Mouse (Mus musculus) cortical plate, adult 2 months (tissue): ENCODE data around the gene Bricd5. TPM values are rescaled to one million over a fixed set of nuclear protein-coding genes. Genes with fewer than 3 reads are reported as not detected.

Source experiments
- H3K27ac ChIP-seq: fragments of 200-500 bp; 2 replicates; pipeline ENCODE4 v1.5.1; 2012; ENCODE audit warnings: low read length, control low read depth, inconsistent platforms; ENCODE audit not compliant: insufficient read depth
- H3K4me1 ChIP-seq: fragments of 200-500 bp; 2 replicates; pipeline ENCODE4 v1.6.1; 2011; ENCODE audit warnings: low read length; ENCODE audit not compliant: control insufficient read depth, insufficient read depth
- H3K4me3 ChIP-seq: fragments of 200-500 bp; 2 replicates; pipeline ENCODE4 v1.5.1; 2011; ENCODE audit warnings: mild to moderate bottlenecking, low read length, control low read depth; ENCODE audit not compliant: insufficient read depth
- CTCF ChIP-seq: fragments of 200-500 bp; IDR thresholded peaks from 2 replicates; pipeline ENCODE4 v1.5.1; 2011; ENCODE audit warnings: mild to moderate bottlenecking, control low read depth, low read length; ENCODE audit not compliant: insufficient read depth; ENCODE audit errors: extremely low read depth
- POLR2A ChIP-seq: fragments of 200-500 bp; IDR thresholded peaks from 2 replicates; pipeline ENCODE4 v1.6.1; 2011; ENCODE audit warnings: mild to moderate bottlenecking, low read length, control low read depth; ENCODE audit not compliant: insufficient read depth; ENCODE audit errors: extremely low read depth
- polyA plus RNA-seq: library from polyadenylated mRNA; depleted of rRNA; stranded (reverse); fragments of >200 nt; gene quantifications from 2 replicates; pipeline ENCODE4 v1.2.3, GENCODE M21; 2012

Gene Bricd5
- polyA plus RNA-seq, 1 experiment: 1.4 TPM

DNA sequence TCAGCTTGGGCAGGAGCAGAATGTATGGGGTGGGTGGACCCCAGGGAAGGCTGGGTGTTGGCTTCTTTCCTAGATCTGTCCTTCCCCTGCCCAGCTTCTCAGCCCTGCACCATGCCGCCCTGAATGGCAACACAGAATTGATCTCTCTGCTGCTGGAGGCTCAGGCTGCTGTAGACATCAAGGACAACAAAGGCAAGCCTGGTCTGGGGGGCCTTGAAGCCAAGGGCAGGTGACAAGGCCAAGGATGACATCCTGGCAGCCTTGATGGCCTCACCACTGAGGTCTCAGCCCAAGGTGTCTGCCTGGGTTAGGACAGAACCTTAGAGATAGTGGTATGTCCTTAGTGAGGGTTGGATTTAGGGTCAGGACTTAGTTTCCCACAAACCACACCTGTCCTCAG, 22.3 kb downstream of the Bricd5 start:
- TF ChIP-seq CTCF (no peak), POLR2A (no peak)
- Histone ChIP-seq H3K27ac (no peak overlapping the region), H3K4me3 (no peak overlapping the region), H3K4me1 (peaks cover 4% of the 10 kb centered on the region)

- H3K4me1 ChIP-seq: peaks cover 3% of the 10 kb centered on the region; the same call in 1 of the 2 replicates
Measured at GRCm38 (mm10) chr17:24502208-24502607, 28.5 kb downstream of the Bricd5 start.

GRCm38 (mm10) chr17:24504085-24504484, 30.4 kb downstream of the Bricd5 start:
- no peak overlapping the region for H3K27ac ChIP-seq
- TF ChIP-seq CTCF (no peak), POLR2A (no peak)
- H3K4me3 ChIP-seq: no peak overlapping the region
- peaks cover 3% of the 10 kb centered on the region; the same call in 1 of the 2 replicates for H3K4me1 ChIP-seq

More at GRCm38 (mm10) chr17:24502208-24502607, 28.5 kb downstream of the Bricd5 start:
- H3K4me3 ChIP-seq: no peak overlapping the region
- H3K27ac ChIP-seq: no peak overlapping the region
- TF ChIP-seq CTCF (no peak), POLR2A (no peak)

- Histone ChIP-seq H3K4me1 (peaks cover 3% of the 10 kb centered on the region; the same call in 1 of the 2 replicates), H3K27ac (peak overlapping the region; percentile 30), H3K4me3 (no peak overlapping the region)
- TF ChIP-seq POLR2A (no peak), CTCF (no peak)
Measured at GRCm38 (mm10) chr17:24505286-24505955, 31.7 kb downstream of the Bricd5 start.

DNA sequence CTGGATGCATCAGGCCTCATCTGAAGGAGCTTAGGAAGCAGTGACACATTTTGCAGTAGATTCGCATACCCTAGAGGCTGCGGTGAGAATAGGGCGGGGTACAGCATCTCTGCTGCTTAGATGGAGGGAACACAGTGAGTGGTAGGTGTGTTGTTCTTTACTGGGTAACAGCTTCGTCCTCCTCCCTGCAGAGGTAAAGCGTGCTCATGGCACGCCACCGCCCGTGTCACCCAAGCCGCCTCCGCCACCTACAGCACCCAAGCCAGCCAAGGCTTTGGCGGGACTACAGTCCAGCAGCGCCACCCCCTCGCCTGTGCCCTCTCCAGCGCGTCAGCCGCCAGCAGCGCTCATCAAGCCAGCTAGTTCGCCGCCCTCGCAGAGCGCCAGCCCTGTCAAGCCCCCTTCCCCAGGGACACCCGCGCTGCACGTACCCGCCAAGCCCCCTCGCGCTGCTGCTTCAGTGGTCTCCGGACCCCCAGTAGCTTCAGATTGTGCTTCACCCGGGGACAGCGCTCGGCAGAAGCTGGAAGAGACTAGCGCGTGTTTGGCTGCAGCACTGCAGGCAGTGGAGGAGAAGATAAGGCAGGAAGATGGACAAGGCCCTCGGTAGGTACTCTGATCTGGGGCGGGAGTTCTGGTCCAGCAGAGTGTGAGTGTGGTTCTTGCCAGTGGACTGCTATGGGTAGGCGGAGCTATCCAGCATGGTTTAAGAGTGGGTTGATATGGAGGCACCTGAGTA, 32.8 kb downstream of the Bricd5 start:
- Histone ChIP-seq H3K4me1 (peaks cover 3% of the 10 kb centered on the region; the same call in 1 of the 2 replicates), H3K4me3 (no peak overlapping the region), H3K27ac (peak overlapping the region; percentile 17)
- TF ChIP-seq CTCF: peak; percentile 18; the same call in 1 of the 2 replicates
- TF ChIP-seq POLR2A: peak; percentile 10; the same call in 1 of the 2 replicates

GRCm38 (mm10) chr17:24507129-24507664, 33.5 kb downstream of the Bricd5 start:
- TF ChIP-seq POLR2A: no peak
- TF ChIP-seq CTCF: no peak
- Histone ChIP-seq H3K27ac (peak overlapping the region; percentile 17; the same call in 1 of the 2 replicates), H3K4me1 (peaks cover 3% of the 10 kb centered on the region; the same call in 1 of the 2 replicates), H3K4me3 (no peak overlapping the region)

- Histone ChIP-seq H3K4me3 (no peak overlapping the region), H3K27ac (0 out of 2 replicates have a peak overlapping the region, but pooled peaks have one; percentile 14), H3K4me1 (peaks cover 3% of the 10 kb centered on the region; the same call in 1 of the 2 replicates)
- TF ChIP-seq CTCF: no peak
- TF ChIP-seq POLR2A: no peak
Measured at GRCm38 (mm10) chr17:24507806-24508460, 34.2 kb downstream of the Bricd5 start.

GRCm38 (mm10) chr17:24513609-24514008, 39.9 kb downstream of the Bricd5 start:
- Histone ChIP-seq H3K4me1 (0 out of 2 replicates have a peak, but pooled peaks cover 2% of the 10 kb centered on the region), H3K4me3 (no peak overlapping the region), H3K27ac (no peak overlapping the region)
- TF ChIP-seq POLR2A (no peak), CTCF (peak; percentile 86)
